Mouse (Mus musculus) subcutaneous adipose tissue, adult 2 months (tissue): ENCODE results near the gene Adcy5. TPM values are rescaled to one million over a fixed set of nuclear protein-coding genes. Genes with fewer than 3 reads are reported as not detected.

ENCODE experiments used
- polyA plus RNA-seq: library from polyadenylated mRNA; depleted of rRNA; stranded (reverse); fragments of >200 nt; gene quantifications from 2 replicates; pipeline ENCODE4 v1.2.3, GENCODE M21; 2012; ENCODE audit warnings: low replicate concordance; rRNA removed

Gene Adcy5
- polyA plus RNA-seq: 70.0 and 75.8 TPM in 2 replicates

DNA sequence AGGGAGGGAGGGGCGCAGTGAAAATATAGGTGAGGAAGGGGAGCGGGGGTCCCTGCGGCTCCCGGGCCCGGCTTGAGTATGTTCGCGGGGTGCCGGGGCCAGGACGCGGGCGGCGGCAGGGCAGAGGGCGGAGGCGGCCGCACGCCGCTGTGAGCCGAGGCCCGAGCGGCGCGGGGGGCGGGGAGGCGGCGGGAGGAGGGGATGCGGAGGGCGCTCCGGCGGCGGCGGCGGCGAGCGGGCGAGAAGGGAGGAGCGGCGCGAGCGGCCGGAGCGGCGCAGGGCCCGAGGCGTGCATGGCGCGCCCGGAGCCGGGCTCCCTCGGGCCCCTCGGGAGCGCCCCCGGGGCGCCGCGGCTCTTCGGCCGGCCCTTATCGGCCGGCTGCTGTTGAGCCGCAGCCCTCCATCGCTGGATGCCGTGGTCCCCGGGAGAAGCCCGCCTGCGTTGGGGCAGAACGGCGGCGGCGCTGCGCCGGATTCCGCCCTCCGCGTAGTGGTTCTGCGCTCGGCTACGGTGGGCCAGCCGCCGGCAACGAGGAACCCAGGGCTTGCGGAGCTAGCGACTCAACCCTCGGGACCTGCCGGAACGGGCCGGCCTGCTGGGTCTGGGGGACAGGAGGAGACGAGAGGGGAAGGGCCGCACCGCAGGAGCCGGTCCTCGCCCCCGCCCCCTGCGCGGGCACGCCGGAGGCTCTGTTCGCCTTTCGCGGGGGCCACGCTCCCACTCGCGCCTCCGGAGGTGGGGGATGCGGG, at the start of gene Adcy5:
Adcy5 (plus strand) TSS at position 237 of the 750 bp plus-strand sequence.

Other genes starting within 250 kb of the Adcy5 start
- gene Hacd2, start 132.4 kb upstream of the Adcy5 start, polyA plus RNA-seq: 55.4 and 111 TPM in 2 replicates
- gene Sec22a, start 209.0 kb downstream of the Adcy5 start, polyA plus RNA-seq: 22.4 and 38.5 TPM in 2 replicates